Mouse (Mus musculus): ENCODE results near the gene Filip1l. TPM values are rescaled to one million over a fixed set of nuclear protein-coding genes. Genes with fewer than 3 reads are reported as not detected.

Gene Filip1l
- polyA plus RNA-seq, 1 experiment = 4.3 TPM

DNA sequence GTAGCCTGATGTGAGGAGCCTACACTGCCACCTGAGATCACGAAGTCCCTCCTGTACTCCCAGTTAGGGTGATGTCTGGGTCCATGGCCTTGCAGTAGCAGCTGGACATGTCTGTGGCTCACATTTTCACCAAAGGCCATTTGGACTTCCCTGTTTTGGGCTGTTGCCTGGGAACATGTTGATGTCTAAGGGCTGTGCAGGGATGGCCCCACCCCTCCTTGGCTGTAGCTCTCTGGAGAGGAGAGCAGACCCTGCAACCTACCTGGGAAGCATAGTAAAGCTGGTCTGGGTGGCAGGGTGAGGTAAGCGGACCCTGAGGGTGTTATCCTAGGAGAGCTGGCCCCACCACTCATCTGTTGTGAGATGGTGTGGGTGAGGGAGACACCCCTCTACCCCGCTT, 7.9 kb downstream of the Filip1l start:
- DNase-seq = no peak
- Histone ChIP-seq H3K4me1 (replicated peaks; ENCODE audit: control insufficient read depth, insufficient read depth, low read length) (no peaks in the 10 kb centered on the region), H3K27me3 (ENCODE audit: control insufficient read depth, insufficient read depth, low read length) (no peaks in the 10 kb centered on the region), H3K4me3 (ENCODE audit: control insufficient read depth, insufficient read depth, low read length) (no peak overlapping the region), H3K27ac (ENCODE audit: control insufficient read depth, insufficient read depth, low read length) (no peak overlapping the region), H3K36me3 (ENCODE audit: control insufficient read depth, insufficient read depth, low read length) (no peaks in the 10 kb centered on the region)
- 97% methylated on average over 3 of the region's 3 CpGs for WGBS
- TF ChIP-seq POLR2A (IDR thresholded peaks at IDR 0.05; ENCODE audit: control insufficient read depth, extremely low read depth, insufficient read depth, low read length, poor library complexity) (no peak), CTCF (IDR thresholded peaks at IDR 0.05; ENCODE audit: borderline replicate concordance, control insufficient read depth, extremely low read depth, insufficient read depth, low read length, poor library complexity) (no peak)

DNA sequence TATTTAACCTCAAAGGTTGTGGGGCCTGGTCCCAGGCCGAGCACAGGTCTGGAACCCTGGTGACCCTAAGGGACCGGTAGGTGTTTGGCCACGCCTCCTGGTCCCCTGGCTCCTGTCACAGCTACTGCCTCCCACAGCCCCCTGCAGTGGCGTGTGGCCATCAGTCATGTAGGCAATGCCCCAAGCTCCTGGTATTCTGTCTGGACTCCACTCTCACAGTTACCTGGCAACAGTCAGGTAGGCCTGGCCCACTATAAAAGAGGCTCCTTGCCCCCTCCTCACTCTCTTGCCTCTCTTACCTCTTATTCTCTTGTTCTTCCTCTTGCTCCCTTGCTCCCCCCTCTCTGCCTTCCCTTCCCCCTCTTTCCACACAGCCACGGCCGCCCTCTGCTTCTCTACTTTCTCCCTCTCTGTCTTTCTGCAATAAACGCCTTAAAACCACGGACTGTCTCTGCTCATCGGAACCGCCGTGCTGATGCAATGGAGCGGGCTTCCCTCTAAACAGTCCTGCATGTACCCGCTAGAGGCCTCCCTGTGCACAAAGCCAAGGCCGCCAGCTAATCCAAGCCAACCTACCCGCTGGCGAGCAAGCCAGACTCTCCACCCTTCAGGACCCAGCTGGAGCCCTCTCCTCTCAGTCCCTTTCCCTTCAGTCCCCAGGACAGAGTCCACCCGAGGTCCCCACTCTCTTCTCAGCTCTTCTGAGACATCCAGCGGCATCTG, 9.9 kb downstream of the Filip1l start:
- Histone ChIP-seq H3K36me3 (ENCODE audit: control insufficient read depth, insufficient read depth, low read length) (no peaks in the 10 kb centered on the region), H3K27ac (ENCODE audit: control insufficient read depth, insufficient read depth, low read length) (no peak overlapping the region), H3K4me3 (ENCODE audit: control insufficient read depth, insufficient read depth, low read length) (no peak overlapping the region), H3K4me1 (replicated peaks; ENCODE audit: control insufficient read depth, insufficient read depth, low read length) (no peaks in the 10 kb centered on the region), H3K27me3 (ENCODE audit: control insufficient read depth, insufficient read depth, low read length) (no peaks in the 10 kb centered on the region)
- no peak for DNase-seq
- TF ChIP-seq CTCF (IDR thresholded peaks at IDR 0.05; ENCODE audit: borderline replicate concordance, control insufficient read depth, extremely low read depth, insufficient read depth, low read length, poor library complexity) = no peak
- no peak for TF ChIP-seq POLR2A (IDR thresholded peaks at IDR 0.05; ENCODE audit: control insufficient read depth, extremely low read depth, insufficient read depth, low read length, poor library complexity)
- 74% methylated on average over 18 of the region's 18 CpGs for WGBS

DNA sequence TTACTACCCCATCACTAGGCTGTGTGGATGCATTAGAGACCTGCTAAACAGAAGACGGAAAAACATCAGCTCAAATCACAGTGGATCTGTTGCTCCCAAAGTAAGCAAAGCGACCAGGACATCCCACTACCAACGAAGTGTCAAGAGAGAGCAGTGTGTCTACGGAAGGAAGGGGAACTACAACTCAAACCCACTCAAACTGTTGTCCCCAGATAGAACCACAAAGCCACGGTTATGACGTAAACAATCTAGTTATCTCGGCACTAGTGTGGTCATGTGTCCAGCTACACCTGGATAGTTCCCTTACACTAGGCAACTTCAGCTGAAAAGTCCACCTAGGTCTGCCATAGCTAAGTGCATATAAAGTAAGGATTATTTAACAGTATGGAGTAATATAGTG, 11.6 kb downstream of the Filip1l start:
- Histone ChIP-seq H3K36me3 (ENCODE audit: control insufficient read depth, insufficient read depth, low read length) (no peaks in the 10 kb centered on the region), H3K4me1 (replicated peaks; ENCODE audit: control insufficient read depth, insufficient read depth, low read length) (no peaks in the 10 kb centered on the region), H3K27ac (ENCODE audit: control insufficient read depth, insufficient read depth, low read length) (no peak overlapping the region), H3K27me3 (ENCODE audit: control insufficient read depth, insufficient read depth, low read length) (no peaks in the 10 kb centered on the region), H3K4me3 (ENCODE audit: control insufficient read depth, insufficient read depth, low read length) (no peak overlapping the region)
- WGBS = 37% methylated on average over 7 of the region's 7 CpGs
- no peak for TF ChIP-seq POLR2A (IDR thresholded peaks at IDR 0.05; ENCODE audit: control insufficient read depth, extremely low read depth, insufficient read depth, low read length, poor library complexity)
- TF ChIP-seq CTCF (IDR thresholded peaks at IDR 0.05; ENCODE audit: borderline replicate concordance, control insufficient read depth, extremely low read depth, insufficient read depth, low read length, poor library complexity) = no peak
- no peak for DNase-seq

DNA sequence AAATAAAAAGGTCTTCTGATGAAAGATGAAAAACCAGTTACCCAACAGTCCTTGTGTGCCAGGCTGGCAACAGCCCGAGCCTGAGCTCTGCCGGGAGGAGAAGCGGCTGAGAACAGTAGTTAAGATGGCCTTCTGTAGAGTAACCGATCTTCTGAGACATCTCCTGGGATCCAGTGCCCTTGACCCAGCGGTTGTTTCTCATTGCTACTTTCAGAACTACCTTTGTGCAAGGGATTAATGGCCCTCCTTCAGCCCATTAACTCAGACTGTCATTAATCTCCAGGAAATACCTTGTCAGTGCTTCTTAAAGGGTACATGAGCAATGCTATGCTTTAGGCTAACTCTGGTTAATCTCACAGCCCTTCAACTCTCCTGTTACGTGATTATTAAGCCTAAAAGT, 13.2 kb downstream of the Filip1l start:
- TF ChIP-seq POLR2A (IDR thresholded peaks at IDR 0.05; ENCODE audit: control insufficient read depth, extremely low read depth, insufficient read depth, low read length, poor library complexity) (no peak), CTCF (IDR thresholded peaks at IDR 0.05; ENCODE audit: borderline replicate concordance, control insufficient read depth, extremely low read depth, insufficient read depth, low read length, poor library complexity) (no peak)
- Histone ChIP-seq H3K27me3 (ENCODE audit: control insufficient read depth, insufficient read depth, low read length) (no peaks in the 10 kb centered on the region), H3K27ac (ENCODE audit: control insufficient read depth, insufficient read depth, low read length) (no peak overlapping the region), H3K4me3 (ENCODE audit: control insufficient read depth, insufficient read depth, low read length) (no peak overlapping the region), H3K36me3 (ENCODE audit: control insufficient read depth, insufficient read depth, low read length) (no peaks in the 10 kb centered on the region), H3K4me1 (replicated peaks; ENCODE audit: control insufficient read depth, insufficient read depth, low read length) (no peaks in the 10 kb centered on the region)
- no peak for DNase-seq
- WGBS = 95% methylated on average over 6 of the region's 6 CpGs

DNA sequence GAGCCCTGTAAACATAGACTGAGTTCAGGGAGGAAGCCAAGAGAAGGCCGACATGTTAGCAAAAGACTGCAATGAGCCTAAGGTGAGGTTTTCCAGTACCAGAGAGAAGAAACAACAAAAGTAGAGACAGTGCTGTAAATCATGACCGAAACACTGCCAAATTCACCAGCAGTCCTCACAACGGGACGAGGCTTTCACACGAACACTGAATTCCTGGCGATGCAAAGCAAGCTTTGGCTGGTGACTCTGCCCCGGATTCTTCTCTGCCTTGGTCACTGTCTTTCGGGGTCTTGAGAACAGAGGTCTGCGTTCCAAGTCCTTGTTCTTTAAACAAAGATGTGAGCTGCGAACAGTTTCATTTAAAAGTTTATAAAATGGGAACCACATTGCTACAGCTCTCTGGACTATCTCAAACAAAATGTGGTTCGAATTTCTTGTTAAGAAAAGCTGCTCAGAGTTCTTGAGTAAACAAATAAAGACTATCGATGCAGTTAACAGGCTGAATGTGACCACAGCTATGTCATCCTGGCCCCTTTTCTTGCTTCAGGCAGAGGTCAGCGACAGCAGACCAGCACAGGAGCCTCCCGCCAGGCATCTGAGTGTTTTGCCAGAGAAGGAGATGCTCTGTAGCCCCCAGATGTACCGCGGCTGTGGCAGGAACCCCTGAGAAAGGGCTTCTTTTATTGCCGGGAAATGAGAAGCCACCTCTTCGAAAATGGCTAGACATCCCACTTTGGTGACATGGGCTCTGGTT, 14.2 kb downstream of the Filip1l start:
- Histone ChIP-seq H3K27me3 (ENCODE audit: control insufficient read depth, insufficient read depth, low read length) (no peaks in the 10 kb centered on the region), H3K4me1 (replicated peaks; ENCODE audit: control insufficient read depth, insufficient read depth, low read length) (no peaks in the 10 kb centered on the region), H3K27ac (ENCODE audit: control insufficient read depth, insufficient read depth, low read length) (no peak overlapping the region), H3K4me3 (ENCODE audit: control insufficient read depth, insufficient read depth, low read length) (no peak overlapping the region), H3K36me3 (ENCODE audit: control insufficient read depth, insufficient read depth, low read length) (no peaks in the 10 kb centered on the region)
- TF ChIP-seq POLR2A (IDR thresholded peaks at IDR 0.05; ENCODE audit: control insufficient read depth, extremely low read depth, insufficient read depth, low read length, poor library complexity) (no peak), CTCF (IDR thresholded peaks at IDR 0.05; ENCODE audit: borderline replicate concordance, control insufficient read depth, extremely low read depth, insufficient read depth, low read length, poor library complexity) (no peak)
- WGBS = 89% methylated on average over 18 of the region's 18 CpGs
- DNase-seq = no peak

DNA sequence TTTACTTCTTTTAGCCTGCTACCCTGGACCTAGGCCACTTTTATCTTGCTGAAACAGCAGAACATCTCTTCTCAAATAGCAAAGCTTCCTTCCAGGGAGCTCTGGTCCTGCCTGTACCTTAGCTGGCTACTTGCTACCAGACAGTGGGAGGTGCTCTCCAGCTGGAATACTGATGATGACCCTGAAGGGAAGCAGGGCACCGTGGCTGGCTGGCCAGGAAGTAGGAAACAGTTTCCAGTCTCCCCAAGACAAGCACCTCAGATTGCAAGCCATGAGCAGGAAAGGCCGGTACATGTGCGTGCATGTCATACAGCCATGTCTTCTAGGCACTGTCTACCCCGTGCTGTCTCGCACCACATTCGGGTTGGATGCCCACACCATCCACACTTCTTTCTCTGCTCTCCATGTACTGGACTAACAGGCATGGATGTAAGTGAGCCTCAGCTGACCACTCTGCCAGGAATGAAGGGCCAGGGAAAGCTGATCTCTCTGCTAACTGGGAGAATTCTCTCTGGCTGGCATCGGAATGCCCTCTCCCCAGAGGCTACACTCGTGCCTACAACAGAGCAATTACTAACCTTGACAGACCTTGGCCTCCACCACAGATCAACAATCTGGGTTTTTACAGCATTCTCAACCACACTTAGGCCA, 17.1 kb downstream of the Filip1l start:
- WGBS = 83% methylated on average over 8 of the region's 8 CpGs
- TF ChIP-seq POLR2A (IDR thresholded peaks at IDR 0.05; ENCODE audit: control insufficient read depth, extremely low read depth, insufficient read depth, low read length, poor library complexity) (no peak), CTCF (IDR thresholded peaks at IDR 0.05; ENCODE audit: borderline replicate concordance, control insufficient read depth, extremely low read depth, insufficient read depth, low read length, poor library complexity) (no peak)
- no peaks in the 10 kb centered on the region for H3K27me3 ChIP-seq (ENCODE audit: control insufficient read depth, insufficient read depth, low read length)
- H3K36me3 ChIP-seq (ENCODE audit: control insufficient read depth, insufficient read depth, low read length) = no peaks in the 10 kb centered on the region
- no peak overlapping the region for H3K27ac ChIP-seq (ENCODE audit: control insufficient read depth, insufficient read depth, low read length)
- no peak overlapping the region for H3K4me3 ChIP-seq (ENCODE audit: control insufficient read depth, insufficient read depth, low read length)
- DNase-seq = no peak
- H3K4me1 ChIP-seq (replicated peaks; ENCODE audit: control insufficient read depth, insufficient read depth, low read length) = no peaks in the 10 kb centered on the region
